Mouse (Mus musculus): ENCODE measurements around the gene Prtn3.

DNA sequence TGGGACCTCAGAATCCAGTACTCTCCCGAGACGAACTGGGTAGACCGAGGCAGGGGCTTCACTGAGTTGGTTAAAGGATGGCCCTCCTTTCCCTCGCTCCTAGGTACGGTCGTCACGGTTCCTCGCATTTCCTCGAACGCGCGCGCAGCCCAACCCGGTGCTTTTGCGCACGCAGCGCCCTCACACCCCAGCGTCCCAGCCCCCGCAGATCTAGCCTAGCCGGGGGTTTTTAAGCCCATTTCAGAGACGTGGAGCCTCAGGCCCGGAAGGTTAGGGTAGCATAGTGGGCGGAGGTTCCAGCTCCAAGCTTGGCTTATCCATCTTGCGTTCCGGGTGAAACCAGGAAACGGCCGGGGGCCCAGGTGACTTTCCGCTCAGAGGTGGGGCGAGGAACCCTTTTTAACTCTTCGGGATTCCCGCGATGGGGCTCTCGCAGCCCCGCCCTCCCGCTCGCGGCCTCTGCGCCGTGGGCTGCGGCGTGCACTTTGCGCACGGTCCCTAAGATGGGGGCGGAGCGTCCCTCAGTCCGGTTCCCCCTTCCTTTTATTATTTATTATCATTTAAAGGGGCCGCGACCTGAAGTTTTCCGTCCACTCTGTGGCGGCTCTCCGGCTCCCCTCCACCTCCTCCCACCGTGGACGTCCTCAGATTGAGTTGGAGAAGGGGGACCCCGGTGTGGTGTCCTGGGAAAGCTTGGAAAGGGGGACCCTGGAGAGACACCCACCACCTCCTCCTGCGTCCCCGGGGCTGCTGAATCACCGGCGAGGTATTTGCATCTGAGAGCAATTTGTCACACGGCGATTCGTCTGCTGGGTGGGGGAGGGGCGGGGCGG lies 52.4 kb downstream of the Prtn3 start, which contains the start of gene Arid3a:
- TF ChIP-seq CTCF (IDR thresholded peaks at IDR 0.05; ENCODE audit: low read depth) (no peak), EP300 (IDR thresholded peaks at IDR 0.05; ENCODE audit: low read depth) (no peak)
